16 mouse cellular contexts compared by ENCODE assay signal in genomic region chr19:24316060-24316725, GRCm38 (mm10). TPM values are rescaled to one million over a fixed set of nuclear protein-coding genes. Genes with fewer than 3 reads are reported as not detected.
A peak's percentile ranks its signal among the peaks of the same experiment; 100 is the strongest.
DNase-seq lines count a peak whose midpoint lies in the region; ATAC-seq and TF ChIP-seq lines count a peak whose summit lies in the region.
"Had no signal": no experiment of that assay in that cellular context is flagged by ENCODE, and none has a peak within 500 bp of the region (broad histone marks: within the 10 kb centered on the region; RNA-seq: fewer than 3 reads in every experiment).

No protein-coding gene starts in this region.

- no peak for ATAC-seq in forebrain, embryonic 13.5 days
- no peak for ATAC-seq in forebrain, embryonic 14.5 days
- no peak for ATAC-seq in heart, postnatal 0 days (ENCODE audit: insufficient read depth, low read depth)
- no peak for ATAC-seq in neural tube, embryonic 13.5 days (ENCODE audit: low read depth)
- ATAC-seq: activated CD4-positive, CD25-positive, alpha-beta regulatory T cell, adult 4 months; Patski had no signal

- WGBS in forebrain, embryonic 13.5 days: 58% methylated on average over 9 of the region's 9 CpGs
- 51% methylated on average over 9 of the region's 9 CpGs for WGBS in forebrain, embryonic 14.5 days
- WGBS in heart, postnatal 0 days: 66% methylated on average over 9 of the region's 9 CpGs
- 70% methylated on average over 9 of the region's 9 CpGs for WGBS in neural tube, embryonic 13.5 days

- H3K9ac ChIP-seq in forebrain, embryonic 13.5 days: no peak overlapping the region
- no peak overlapping the region for H3K9ac ChIP-seq in forebrain, embryonic 14.5 days (ENCODE audit: low read length)
- no peak overlapping the region for H3K9ac ChIP-seq in heart, postnatal 0 days (replicated peaks; ENCODE audit: low read depth, low read length)
- H3K9ac ChIP-seq in neural tube, embryonic 13.5 days: no peak overlapping the region
- H3K9ac ChIP-seq: embryonic facial prominence, embryonic 13.5 days; forebrain, postnatal 0 days; hindbrain, embryonic 13.5 days had no signal

- DNase-seq in forebrain, embryonic 14.5 days (ENCODE audit: low spot score): no peak
- DNase-seq in heart, postnatal 0 days (ENCODE audit: low spot score): no peak
- no peak for DNase-seq in heart, adult 18-20 months
- DNase-seq in neural tube, embryonic 10.5 days (ENCODE audit: extremely low spot score, low spot score): no peak
- DNase-seq in right cerebral cortex, postnatal 36 days (ENCODE audit: low spot score in 2 of 2): no peak
- DNase-seq: adrenal gland, postnatal 14 days; gastrocnemius, postnatal 14 days had no signal

- no peaks in the 10 kb centered on the region for H3K36me3 ChIP-seq in forebrain, embryonic 13.5 days (ENCODE audit: poor library complexity, severe bottlenecking)
- H3K36me3 ChIP-seq in forebrain, embryonic 14.5 days (ENCODE audit: control insufficient read depth, insufficient read depth, low read length): no peaks in the 10 kb centered on the region
- H3K36me3 ChIP-seq in heart, postnatal 0 days (replicated peaks; ENCODE audit: control insufficient read depth, insufficient read depth, low read length): no peaks in the 10 kb centered on the region
- no peaks in the 10 kb centered on the region for H3K36me3 ChIP-seq in neural tube, embryonic 13.5 days
- H3K36me3 ChIP-seq: embryonic facial prominence, embryonic 13.5 days; hindbrain, embryonic 13.5 days had no signal

- H3K4me1 ChIP-seq in forebrain, embryonic 13.5 days: peaks cover 45% of the 10 kb centered on the region
- H3K4me1 ChIP-seq in forebrain, embryonic 14.5 days (ENCODE audit: control insufficient read depth, insufficient read depth, low read length): peaks cover 24% of the 10 kb centered on the region
- H3K4me1 ChIP-seq in heart, postnatal 0 days (ENCODE audit: control insufficient read depth, insufficient read depth): peaks cover 40% of the 10 kb centered on the region
- H3K4me1 ChIP-seq in neural tube, embryonic 13.5 days (replicated peaks): peaks cover 24% of the 10 kb centered on the region
- H3K4me1 ChIP-seq: embryonic facial prominence, embryonic 13.5 days had no signal

- no peak for TF ChIP-seq EP300 in heart, postnatal 0 days (IDR thresholded peaks at IDR 0.05; ENCODE audit: low read depth)

- H3K9me3 ChIP-seq in forebrain, embryonic 13.5 days (replicated peaks): no peaks in the 10 kb centered on the region
- no peaks in the 10 kb centered on the region for H3K9me3 ChIP-seq in forebrain, embryonic 14.5 days (replicated peaks; ENCODE audit: control insufficient read depth, low read length)
- H3K9me3 ChIP-seq in heart, postnatal 0 days (replicated peaks; ENCODE audit: control insufficient read depth, low read length): no peaks in the 10 kb centered on the region
- H3K9me3 ChIP-seq in neural tube, embryonic 13.5 days: no peaks in the 10 kb centered on the region
- H3K9me3 ChIP-seq: embryonic facial prominence, embryonic 13.5 days; hindbrain, embryonic 13.5 days had no signal

- peak overlapping the region; percentile 27; the same call in 1 of the 2 replicates for H3K4me2 ChIP-seq in forebrain, embryonic 13.5 days
- no peak overlapping the region for H3K4me2 ChIP-seq in forebrain, embryonic 14.5 days (ENCODE audit: low read length)
- no peak overlapping the region for H3K4me2 ChIP-seq in heart, postnatal 0 days (ENCODE audit: low read depth, low read length)
- H3K4me2 ChIP-seq in neural tube, embryonic 13.5 days: peak overlapping the region; percentile 4; the same call in 1 of the 2 replicates
- H3K4me2 ChIP-seq: embryonic facial prominence, embryonic 13.5 days; heart, embryonic 11.5 days had no signal

- 0 out of 2 replicates have a peak, but pooled peaks cover 2% of the 10 kb centered on the region for H3K27me3 ChIP-seq in forebrain, embryonic 13.5 days
- no peaks in the 10 kb centered on the region for H3K27me3 ChIP-seq in forebrain, embryonic 14.5 days (replicated peaks; ENCODE audit: control insufficient read depth, insufficient read depth, low read length)
- H3K27me3 ChIP-seq in heart, postnatal 0 days (ENCODE audit: control insufficient read depth, insufficient read depth, low read length): no peaks in the 10 kb centered on the region
- H3K27me3 ChIP-seq in neural tube, embryonic 13.5 days: peaks cover 11% of the 10 kb centered on the region; the same call in 1 of the 2 replicates
- H3K27me3 ChIP-seq: CH12.LX, Patski had no signal

- no peak for TF ChIP-seq CTCF in heart, postnatal 0 days (IDR thresholded peaks at IDR 0.05; ENCODE audit: low read depth)

- no peak overlapping the region for H3K4me3 ChIP-seq in forebrain, embryonic 13.5 days
- no peak overlapping the region for H3K4me3 ChIP-seq in forebrain, embryonic 14.5 days (ENCODE audit: low read depth, low read length)
- no peak overlapping the region for H3K4me3 ChIP-seq in heart, postnatal 0 days (ENCODE audit: low read depth, low read length)
- no peak overlapping the region for H3K4me3 ChIP-seq in neural tube, embryonic 13.5 days
- H3K4me3 ChIP-seq: embryonic facial prominence, embryonic 13.5 days; hindbrain, embryonic 13.5 days had no signal

- no peak overlapping the region; the same call in 1 of the 2 replicates for H3K27ac ChIP-seq in forebrain, embryonic 13.5 days
- H3K27ac ChIP-seq in forebrain, embryonic 14.5 days (ENCODE audit: low read depth, low read length): no peak overlapping the region
- H3K27ac ChIP-seq in heart, postnatal 0 days (ENCODE audit: low read depth): peak overlapping the region; percentile 23
- no peak overlapping the region for H3K27ac ChIP-seq in neural tube, embryonic 13.5 days (replicated peaks)
- H3K27ac ChIP-seq: embryonic facial prominence, embryonic 13.5 days; hindbrain, embryonic 13.5 days had no signal

RNA-seq across cellular contexts. Expression of gene Fxn, which starts 35.8 kb away (rescaled TPM):
- 55.4 and 56.7 TPM in 2 replicates for polyA plus RNA-seq in forebrain, embryonic 13.5 days (2015; fragmentation: Nextera tagmentation; extraction: Ambion mirVana)
- polyA plus RNA-seq in forebrain, embryonic 14.5 days (2014; fragmentation: Nextera tagmentation; extraction: Ambion mirVana): 40.5 and 47.9 TPM in 2 replicates
- total RNA-seq in heart, postnatal 0 days (2014; rRNA removed; ENCODE audit: low replicate concordance): 36.6 and 57.2 TPM in 2 replicates
- 77.0 and 79.7 TPM in 2 replicates for polyA plus RNA-seq in heart, postnatal 0 days (2015; fragmentation: Nextera tagmentation; extraction: Ambion mirVana)
- 10 to 100 TPM; 26.1 to 30.0 TPM for total RNA-seq in heart, adult 18-20 months (2021)
- polyA plus RNA-seq in neural tube, embryonic 13.5 days (2015; fragmentation: Nextera tagmentation; extraction: Ambion mirVana): 36.2 and 37.2 TPM in 2 replicates

Comparison
In these comparisons a context has a peak if more than half of its experiments do, and no peak if none do; other contexts are left out.
1. H3K4me2 ChIP-seq: peak in forebrain, embryonic 13.5 days (single experiment) and neural tube, embryonic 13.5 days (single experiment); none in forebrain, embryonic 14.5 days (single experiment) and heart, postnatal 0 days (single experiment).